Mouse (Mus musculus) left cerebral cortex, postnatal 14 days (tissue): ENCODE results near the gene Tiam1. TPM values are rescaled to one million over a fixed set of nuclear protein-coding genes. Genes with fewer than 3 reads are reported as not detected.

ENCODE experiments used
- DNase-seq, 2 experiments: peaks; one replicate each; pipeline ENCODE4 v3.0.0; 2021 to 2022; ENCODE audit warnings: low spot score in 2 of 2, mixed read lengths in 1 of 2
- intact Hi-C: fragments of 180-260 bp; cut with DNase I; formaldehyde crosslinking; loops from one replicate; pipeline ENCODE4 v1.15.1; 2025
- total RNA-seq, 2 experiments: library from RNA; stranded (reverse); gene quantifications; 2 replicates each; pipeline ENCODE4 v1.2.3; 2021

The Tiam1 gene
- total RNA-seq, 2 experiments from 2014 or later = 88.5 to 101 TPM

DNA sequence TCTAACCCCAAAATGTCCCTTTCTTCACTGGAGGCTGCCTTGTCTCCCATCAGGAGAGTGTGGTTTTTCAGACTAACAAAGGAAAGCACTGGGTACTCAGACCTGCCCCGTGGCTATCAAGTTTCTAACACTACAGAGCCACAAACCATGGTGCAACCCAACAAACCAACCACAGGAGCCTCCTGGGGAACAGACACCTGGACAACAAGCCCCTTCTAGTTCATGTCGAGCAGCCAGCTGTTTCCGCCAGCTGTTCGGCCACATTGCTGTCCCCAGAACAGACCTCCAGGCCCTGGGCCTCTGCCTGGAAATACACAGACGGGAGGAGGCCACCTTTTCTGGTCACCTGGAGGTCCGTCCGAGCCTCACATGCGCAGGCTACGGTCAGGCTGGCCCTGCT is 21.1 kb downstream of the Tiam1 start:
- DNase-seq = no peak
- intact Hi-C loops = no loop called here

DNA sequence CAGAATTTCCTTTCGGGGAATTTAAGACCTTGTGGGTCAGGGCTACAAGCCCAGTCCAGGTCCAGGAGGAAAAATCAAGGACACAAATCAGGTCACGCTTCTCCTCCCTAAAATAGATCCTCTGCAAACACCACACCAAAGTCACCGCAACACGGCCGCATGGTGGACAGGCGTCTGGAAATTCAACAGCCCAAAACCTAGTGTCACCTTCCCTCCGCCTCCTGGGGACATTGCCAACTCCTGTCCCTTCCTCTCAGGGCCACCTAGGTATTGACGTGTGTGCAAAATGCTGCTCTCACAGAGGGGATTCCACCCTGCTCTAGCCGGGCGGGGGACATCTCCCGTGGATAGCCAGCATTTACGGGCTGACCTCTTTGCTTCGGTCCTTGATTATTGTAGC is 21.8 kb downstream of the Tiam1 start:
- intact Hi-C loops = no loop called here
- no peak for DNase-seq

DNA sequence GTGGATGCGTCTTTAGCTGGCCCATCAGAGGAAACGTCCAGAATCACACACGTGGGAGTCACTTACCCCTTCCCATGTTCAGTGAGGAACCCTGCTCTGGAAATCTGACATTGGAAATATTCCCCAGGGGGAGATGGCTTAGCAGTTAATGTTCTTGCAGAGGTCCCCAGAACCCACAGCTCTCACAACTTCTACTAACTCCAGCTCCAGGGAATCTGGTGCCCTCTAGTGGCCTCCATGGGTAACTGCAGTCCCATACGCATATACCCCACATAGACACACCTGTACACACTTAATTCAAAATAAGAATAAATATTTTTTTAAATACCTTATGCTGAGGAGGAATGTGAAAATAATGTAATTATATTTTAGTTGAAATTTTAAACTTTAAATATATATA is 23.6 kb downstream of the Tiam1 start:
- intact Hi-C loops = no loop called here
- DNase-seq = no peak

DNA sequence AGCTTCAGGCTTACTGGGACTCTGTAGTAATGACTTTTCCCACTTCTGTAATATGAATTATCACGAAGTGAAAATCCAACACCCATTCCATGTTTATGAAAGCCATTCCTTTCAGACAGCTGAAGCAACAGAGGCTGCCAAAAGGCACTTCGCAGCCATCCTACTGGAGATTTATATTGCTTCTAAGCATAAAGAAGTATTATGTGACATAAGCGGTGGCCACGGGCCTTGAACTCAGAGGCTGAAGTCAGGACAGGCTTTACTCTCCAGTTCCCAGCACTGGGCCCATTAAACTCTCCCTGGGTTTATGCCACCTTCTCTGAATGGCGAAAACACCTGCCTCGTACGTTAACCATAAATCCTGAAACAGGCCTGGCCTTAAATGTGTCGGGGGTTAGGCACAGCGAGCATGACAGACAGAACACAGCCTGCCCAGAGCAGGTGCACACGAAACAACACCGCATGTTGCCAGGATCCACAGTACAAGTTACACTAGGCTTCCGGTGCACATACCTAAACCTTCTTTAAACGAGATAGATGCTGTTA is 26.9 kb downstream of the Tiam1 start:
- intact Hi-C loops = no loop called here

DNA sequence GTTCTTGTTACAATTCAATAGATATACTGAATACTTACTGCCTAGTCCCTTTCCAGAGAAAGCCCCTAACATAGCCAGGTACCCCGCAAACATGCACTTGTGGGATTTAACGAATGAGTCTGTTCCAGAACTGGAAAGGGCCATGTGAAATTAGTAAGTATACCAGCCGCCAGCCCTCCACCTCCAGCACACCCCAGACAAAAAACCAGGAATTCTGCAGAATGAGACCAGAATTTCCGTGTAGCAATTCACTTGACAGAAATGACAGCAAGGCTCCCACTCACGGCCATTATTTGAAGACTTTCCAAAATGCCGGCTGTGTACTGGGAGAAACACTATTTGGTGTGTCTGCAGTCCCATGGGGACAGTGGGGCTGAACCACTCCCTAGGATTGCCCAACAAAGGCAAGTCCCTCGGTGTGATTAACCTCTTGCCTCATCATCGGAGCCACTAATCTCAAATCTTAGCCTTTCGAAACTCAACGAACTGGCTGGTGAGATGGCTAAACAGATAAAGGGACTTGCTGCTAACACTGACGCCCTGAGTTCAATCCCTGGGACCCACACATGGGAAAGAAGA is 30.9 kb downstream of the Tiam1 start:
- no peak for DNase-seq

More for the DNA sequence above, 26.9 kb downstream of the Tiam1 start:
- no peak for DNase-seq

DNA sequence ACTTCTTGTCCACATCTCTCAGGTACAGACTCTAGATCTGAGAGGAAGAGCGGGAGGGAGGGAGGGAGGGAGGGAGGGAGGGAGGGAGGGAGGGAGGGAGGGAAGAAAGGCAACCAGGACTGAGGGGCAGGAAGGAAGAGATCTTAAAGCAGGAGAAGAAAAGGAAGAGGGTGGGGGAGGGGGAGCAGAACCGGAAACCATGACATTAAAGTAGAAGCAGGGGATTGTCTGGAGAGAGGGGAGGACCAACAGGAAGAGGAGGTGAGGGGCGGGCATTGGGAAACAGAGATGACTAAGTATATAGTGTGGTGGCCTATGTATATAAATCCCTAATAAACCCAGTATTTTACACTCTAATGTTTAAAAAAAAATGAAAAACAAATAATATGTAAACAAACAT is 34.1 kb downstream of the Tiam1 start:
- intact Hi-C loops = no loop called here
- DNase-seq = no peak

More for the DNA sequence above, 30.9 kb downstream of the Tiam1 start:
- intact Hi-C loops = no loop called here

DNA sequence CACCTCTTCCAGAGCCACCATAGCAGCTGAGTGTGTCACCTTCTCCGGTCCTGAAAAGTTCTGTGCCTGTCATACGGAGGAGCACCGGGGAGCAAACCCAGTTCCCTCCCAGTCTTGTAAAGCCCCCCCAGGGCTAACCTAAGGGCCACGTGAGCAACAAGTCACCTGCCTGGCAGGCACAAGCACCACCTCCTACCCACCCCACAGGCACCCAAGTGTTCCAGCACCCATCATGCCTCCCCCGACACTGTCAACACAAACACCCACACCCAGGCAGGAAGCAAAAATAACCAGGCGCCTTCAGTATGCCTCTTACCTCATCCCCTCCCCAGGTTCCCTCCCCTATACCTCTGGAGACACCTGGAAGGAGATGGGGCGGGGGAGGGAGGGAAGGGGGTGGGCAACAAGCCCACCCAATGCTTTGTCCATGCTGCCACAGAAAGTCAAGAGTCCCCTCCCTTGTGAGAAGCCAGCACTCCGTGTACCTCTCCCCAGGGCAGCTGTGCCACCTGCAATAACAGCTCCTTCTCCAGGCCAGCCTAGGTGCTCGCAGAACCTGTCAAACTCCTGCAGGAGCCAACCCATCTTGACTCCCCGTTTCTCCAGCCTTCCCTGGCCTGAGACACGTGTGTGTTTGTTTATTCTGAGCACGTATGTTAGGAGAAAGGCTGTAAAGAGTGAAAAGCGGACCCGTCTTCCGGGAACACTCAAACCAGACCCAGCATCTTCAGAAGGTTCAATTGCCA is 38.7 kb downstream of the Tiam1 start:
- DNase-seq = peak; percentile 68 to 86
- intact Hi-C loops = no loop called here

DNA sequence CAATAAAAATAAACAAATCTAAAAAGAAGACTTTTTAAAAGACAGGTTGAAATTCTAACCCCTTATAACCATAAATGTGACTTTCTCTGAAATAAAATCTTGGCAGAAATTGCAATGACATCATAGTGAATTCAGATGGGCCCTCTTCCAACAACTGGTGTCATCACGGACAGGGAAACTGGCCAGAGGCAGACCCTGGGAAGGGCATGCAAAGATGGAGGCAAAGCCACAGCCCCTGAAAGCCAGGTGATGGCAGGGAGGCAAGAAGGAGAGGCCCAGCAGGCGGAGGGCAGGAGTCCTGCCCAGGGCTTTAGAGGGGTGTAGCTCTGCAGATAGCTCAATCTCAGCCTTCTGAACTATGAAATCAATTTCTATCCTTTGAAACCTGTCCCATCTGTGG is 39.8 kb downstream of the Tiam1 start:
- intact Hi-C loops = no loop called here
- no peak for DNase-seq

DNA sequence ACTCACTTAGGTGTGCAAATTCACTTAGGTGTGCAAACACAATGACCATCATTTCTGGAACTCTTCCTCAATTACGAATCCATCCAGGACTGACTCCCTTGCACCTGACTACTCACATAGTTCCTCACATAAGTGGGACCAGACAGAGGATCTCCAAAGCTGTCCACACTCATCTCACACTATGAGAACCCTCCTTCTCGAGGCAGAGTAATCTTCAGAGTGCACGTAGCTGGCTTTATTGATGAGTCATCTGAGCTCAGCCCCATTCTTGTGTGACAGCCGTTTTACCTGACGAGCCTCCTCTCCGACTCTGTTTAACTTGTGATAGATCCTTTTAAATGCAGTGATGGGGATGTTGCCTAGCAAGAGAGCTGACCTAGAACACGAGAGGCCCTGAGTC is 41.0 kb downstream of the Tiam1 start:
- intact Hi-C loops = no loop called here

DNA sequence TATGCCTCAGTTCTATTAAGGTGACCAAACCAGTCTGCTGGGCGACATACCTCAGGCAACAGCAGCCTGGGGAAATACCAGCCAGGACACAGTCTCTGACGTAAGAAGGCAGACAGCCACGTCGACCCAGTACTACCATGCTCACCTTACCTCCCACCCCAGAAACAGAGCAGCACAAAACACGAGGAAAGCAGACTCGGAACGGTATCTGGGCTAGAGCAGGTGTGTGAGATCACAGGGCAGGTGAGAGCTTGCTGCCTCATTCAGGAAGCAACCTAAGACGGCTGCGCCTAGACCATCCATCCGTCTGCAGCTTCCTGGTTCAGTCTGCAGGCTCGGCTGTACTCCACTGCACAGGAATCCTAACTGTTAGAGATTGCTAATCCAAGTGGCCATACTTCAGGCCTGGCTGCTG is 45.4 kb downstream of the Tiam1 start:
- no peak for DNase-seq
- intact Hi-C loops = no loop called here

More for the DNA sequence above, 41.0 kb downstream of the Tiam1 start:
- DNase-seq = no peak

DNA sequence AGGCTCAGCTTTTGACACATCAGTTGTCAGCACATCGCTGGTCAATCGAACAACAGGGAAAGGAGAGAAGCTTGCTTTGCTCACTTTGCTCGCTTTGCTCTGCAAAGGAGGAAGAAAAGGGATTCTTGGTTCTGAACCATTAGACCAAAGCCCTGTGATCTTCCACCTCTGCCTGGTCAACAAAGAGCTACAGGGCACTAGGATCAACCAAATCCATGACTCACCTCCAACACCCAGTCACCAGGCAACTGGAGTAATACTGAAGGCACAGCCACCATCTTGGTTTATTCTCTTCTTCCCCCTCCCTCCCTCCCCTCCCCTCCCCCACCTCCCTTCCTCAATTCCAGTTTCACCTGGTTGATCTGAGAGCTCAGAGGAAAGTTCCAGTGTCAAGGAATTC is 45.8 kb downstream of the Tiam1 start:
- intact Hi-C loops = no loop called here
- no peak for DNase-seq

DNA sequence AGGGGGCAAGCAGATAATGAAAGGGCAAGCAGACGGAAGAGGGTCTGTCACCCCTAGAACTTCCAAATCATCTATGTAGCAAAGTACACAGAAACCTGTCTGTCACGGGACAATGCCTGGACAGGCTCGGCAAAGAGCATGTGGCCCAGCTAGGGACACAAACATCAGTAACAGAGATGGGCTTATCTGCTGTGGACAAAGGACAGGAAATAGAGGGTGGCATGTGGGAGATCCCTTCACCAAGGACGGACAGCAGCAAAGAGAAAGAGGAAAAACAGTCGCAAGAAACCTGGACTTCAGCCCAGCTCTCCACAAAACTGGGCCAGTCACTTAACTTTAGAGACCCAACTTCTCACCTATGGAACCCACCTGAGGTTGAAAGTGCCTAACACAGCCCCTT is 47.6 kb downstream of the Tiam1 start:
- intact Hi-C loops = no loop called here
- DNase-seq = no peak

DNA sequence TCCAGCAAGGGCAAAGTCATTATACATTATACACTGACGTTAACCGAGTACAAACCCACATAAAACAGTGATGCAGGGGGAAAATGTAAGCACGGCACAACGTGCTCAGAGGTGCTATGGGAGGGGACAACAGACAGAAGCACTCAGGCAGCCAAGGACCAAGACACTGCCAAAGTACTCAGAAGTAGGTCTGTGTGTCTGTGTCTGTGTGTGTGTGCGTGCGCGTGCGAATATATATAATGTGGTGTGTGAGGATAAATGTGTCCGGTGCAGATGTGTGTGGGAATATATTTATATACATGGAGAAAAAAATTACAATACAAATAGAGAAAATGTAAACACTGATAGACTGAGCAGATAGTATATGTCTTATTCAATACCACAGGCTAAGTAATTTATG is 50.6 kb downstream of the Tiam1 start:
- no peak for DNase-seq
- intact Hi-C loops = no loop called here

DNA sequence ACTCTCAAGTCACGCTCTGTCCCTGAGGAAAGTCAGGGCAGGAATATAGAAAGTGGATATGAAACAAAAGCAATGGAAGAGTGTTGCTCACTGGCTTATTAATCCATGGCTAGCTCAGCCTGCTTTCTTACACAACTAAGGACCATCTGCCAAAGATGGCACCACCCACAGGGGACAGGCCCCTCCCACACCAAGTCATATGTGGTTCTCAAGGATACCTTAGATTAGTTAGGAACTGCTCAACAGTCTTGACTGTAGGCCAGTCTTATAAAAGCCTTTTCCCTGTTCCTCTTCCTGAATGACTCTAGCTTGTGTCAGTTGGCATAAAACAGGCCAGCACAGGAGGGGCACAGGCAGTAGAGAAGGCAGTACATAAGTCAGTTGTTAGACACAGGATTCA is 51.7 kb downstream of the Tiam1 start:
- intact Hi-C loops = no loop called here
- DNase-seq = no peak

DNA sequence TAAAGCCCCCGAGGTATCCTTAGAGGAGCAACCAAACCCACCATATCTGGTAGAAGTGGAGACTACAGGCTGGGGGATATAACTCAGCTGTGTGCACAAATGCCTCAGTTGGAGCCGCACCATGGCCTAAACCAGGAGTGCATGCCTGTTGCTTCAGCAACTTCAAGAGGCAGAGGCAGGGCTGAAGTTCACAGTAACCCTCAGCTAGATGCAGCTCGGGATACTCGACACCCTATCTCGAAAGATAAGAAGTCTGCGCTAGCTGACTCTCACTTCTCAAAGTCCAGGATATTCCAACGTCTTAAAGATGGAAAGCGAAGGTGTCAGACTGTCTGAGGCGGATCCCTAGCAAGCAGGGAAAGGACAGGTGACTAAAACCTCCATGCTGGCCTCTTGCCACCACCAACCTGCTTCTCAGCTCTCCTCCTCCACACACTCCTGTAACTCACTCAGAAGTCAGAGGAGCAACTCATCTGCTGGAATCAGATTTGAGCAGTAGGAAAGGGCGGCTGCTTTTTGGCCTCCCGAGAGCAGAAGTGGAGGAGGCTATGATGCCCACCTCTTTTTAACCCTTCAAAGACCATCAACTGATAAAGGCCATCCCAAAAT is 52.4 kb downstream of the Tiam1 start:
- intact Hi-C loops = no loop called here
- DNase-seq = no peak

DNA sequence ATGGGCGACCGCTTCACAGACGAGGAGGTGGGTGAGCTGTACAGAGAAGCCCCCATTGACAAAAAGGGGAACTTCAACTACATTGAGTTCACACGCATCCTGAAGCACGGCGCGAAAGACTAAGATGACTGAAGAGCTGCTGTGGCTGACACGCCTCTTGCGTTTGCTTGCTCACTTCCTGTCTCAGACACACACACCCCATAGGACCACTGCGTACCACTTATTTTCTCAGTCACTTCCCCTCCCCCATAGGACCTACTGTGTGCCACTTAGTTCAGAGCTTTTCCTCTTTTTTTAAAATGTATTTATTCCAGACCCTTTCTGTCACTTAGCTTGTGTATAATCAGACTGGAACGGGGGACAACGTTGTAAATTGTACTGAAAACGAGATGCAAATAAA is 53.2 kb downstream of the Tiam1 start:
- intact Hi-C loops = no loop called here
- no peak for DNase-seq

DNA sequence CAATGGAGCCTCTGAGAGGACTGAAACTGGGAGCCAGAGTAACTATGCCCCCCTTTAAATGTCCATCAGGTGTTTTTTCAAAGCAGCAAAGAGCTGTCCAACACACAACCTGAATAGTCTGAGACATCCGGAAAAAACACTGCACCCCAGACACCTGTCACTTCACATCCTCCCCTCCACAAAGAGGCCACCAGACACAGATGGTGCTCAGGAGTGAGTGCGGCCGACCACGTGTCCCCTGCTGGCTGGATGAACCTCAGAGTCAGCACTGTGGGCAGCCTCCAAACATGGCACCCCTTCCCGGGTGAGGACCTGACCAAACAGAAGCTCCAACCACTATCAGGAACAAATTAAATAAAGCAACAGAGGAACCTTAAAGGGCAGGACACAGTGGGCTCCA is 56.3 kb downstream of the Tiam1 start:
- DNase-seq = no peak
- intact Hi-C loops = no loop called here

DNA sequence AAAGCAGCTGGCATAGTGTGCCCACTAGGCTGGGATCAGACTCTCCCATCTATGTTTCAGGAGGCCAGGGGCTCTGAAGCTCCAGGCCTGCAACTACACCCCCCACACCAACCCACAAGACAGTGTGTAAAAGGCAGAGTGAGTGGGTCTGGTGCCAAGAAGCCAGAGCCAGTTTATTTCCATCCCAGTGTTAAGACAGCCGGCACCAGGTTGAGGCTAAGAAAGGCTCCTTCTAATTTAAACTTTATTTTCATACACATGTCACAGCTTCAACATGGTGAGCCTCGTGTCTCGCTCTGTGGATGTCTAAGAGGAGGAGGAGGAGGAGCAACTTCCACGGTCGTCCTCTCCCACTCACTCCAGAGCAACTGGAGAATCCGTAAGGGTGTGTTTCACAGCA is 57.5 kb downstream of the Tiam1 start:
- peak; percentile 72 to 93 for DNase-seq

DNA sequence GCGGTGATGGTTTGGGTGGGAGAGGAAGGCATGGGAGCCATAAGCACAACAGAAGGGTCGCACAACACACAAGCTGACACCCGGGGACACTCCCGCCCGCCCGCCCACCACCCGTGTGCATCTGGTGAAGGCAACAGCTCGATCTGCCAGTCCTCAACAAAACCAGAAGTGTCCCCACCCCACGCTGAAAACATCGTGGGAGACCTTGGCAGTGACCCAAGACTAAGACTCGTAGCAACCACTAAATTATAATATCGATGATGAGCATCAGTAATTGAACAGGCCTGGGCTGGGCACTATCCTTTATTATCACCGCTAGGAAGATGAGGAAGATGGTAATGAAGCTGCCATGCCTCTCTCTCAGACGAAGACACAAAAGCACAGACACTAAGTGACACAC is 58.0 kb downstream of the Tiam1 start:
- intact Hi-C loops = no loop called here
- peak; percentile 44 to 65 for DNase-seq

More for the DNA sequence above, 57.5 kb downstream of the Tiam1 start:
- intact Hi-C loops = no loop called here

DNA sequence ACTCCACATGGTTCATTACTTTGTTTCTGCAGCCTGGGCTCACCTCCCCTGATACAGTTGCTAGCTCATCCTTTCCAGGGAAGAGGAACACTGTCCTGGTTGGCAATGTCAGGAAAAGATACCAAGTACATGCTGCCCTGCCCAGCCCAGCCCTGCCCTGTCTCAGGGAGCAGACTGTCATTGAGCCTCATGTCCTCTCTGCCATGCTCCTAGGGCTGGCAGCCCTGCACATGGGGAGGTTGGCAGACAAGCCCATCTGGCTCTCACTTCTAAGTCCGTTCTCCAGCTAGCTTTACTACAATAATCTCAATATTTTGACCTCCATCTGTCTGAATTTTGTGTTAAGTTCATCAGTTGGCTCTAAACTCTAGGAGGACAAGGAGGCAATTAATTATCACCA is 62.4 kb downstream of the Tiam1 start:
- intact Hi-C loops = no loop called here
- no peak for DNase-seq
